Mouse (Mus musculus): ENCODE data around the gene Khdrbs1. TPM values are rescaled to one million over a fixed set of nuclear protein-coding genes. Genes with fewer than 3 reads are reported as not detected.
A peak's percentile ranks its signal among the peaks of the same experiment; 100 is the strongest.
"Not testable (repeated sequence)": the region's sequence is repeated elsewhere in the genome, so short reads cannot be mapped to it uniquely, and the experiment has no call there.

The Khdrbs1 gene
- total RNA-seq, 2 experiments from 2014 or later: 99.6 to 112 TPM

DNA sequence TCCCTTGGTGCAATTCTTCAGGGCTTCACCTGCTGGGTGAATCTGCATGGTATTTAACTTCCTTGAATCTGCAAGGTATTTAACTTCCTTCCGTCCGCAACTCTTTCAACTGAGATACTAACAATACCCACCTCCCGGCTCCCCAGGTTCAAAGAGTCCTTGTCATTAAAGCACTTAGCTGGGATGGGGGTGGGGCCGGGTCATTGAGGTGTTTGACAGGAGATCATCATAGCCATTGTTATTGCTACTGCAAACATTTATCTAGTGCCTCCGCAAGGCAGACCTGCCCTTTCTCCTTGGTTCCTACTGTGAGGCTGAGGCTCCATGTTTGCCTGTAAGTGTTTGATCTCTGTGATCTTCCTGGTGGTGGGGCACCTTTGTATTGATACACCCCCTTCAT, 8.3 kb upstream of the Khdrbs1 start:
- no peak for ATAC-seq (replicated peaks; ENCODE audit: low FRiP score, low TSS enrichment, poor library complexity, severe bottlenecking)

DNA sequence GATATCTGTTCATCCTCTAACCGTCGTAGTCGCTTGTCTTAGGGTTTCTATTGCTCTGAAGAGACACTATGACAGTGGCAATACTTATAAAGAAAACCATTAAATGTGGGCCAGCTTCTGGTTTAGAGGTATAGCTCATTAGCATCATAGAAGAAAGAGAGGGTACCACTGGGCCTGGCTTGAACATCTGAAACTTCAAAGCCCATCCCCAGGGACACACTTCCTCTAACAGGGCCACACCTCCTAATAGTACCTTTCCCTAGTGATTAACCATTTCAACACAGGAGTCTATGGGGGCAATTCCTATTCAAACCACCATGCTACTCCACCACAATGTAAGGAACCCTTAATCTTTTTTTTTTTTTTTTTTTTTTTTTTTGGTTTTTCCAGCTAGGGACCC, 4.5 kb upstream of the Khdrbs1 start:
- no peak for ATAC-seq (replicated peaks; ENCODE audit: low FRiP score, low TSS enrichment, poor library complexity, severe bottlenecking)

GRCm38 (mm10) chr4:129746106-129746505, 4.0 kb upstream of the Khdrbs1 start:
- no peak for ATAC-seq (replicated peaks; ENCODE audit: low FRiP score, low TSS enrichment, poor library complexity, severe bottlenecking)

DNA sequence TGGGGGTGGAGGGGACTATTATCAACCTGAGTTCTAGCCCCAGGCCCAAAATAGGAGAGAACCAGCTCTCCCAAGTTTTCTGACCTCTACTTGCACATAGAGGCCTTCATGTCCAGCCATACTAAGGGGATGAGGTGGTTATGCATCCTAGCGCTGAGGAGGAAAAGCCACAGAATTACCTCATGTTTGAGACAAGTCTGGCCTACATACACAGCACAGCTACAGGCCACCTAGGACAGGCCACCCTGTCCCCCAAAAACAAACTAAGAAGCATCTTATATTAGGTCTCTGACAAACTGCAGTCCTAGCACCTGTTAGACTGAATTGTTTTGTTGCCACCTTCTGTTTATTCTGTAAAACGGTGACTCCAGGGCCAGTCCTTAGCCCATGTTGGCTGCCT, 1.4 kb upstream of the Khdrbs1 start:
- no peak for ATAC-seq (replicated peaks; ENCODE audit: low FRiP score, low TSS enrichment, poor library complexity, severe bottlenecking)

- no peak for ATAC-seq (replicated peaks; ENCODE audit: low FRiP score, low TSS enrichment, poor library complexity, severe bottlenecking)
Measured at GRCm38 (mm10) chr4:129743010-129743390, 897 bp upstream of the Khdrbs1 start.

DNA sequence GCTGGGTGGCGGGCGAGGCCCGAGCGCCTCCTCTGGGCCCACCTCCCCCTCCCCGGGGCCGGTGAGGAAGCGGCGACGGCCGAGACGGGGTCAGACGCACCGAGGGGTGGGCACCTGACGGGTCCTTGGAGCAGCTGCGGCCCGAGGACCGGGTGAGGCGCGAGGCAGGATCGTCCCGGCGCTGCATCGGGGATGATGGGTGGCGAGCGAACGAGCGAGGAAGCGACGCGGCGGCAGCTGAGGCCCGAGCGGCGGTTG, 200 bp downstream of the Khdrbs1 start:
- no peak; the same call in 1 of the 2 replicates for ATAC-seq (replicated peaks; ENCODE audit: low FRiP score, low TSS enrichment, poor library complexity, severe bottlenecking)

- peak; percentile 51 for ATAC-seq (replicated peaks; ENCODE audit: low FRiP score, low TSS enrichment, poor library complexity, severe bottlenecking)
Measured at GRCm38 (mm10) chr4:129741251-129741973, 691 bp downstream of the Khdrbs1 start.

- ATAC-seq (replicated peaks; ENCODE audit: low FRiP score, low TSS enrichment, poor library complexity, severe bottlenecking): no peak
Measured at GRCm38 (mm10) chr4:129739111-129739645, 2.9 kb downstream of the Khdrbs1 start.

DNA sequence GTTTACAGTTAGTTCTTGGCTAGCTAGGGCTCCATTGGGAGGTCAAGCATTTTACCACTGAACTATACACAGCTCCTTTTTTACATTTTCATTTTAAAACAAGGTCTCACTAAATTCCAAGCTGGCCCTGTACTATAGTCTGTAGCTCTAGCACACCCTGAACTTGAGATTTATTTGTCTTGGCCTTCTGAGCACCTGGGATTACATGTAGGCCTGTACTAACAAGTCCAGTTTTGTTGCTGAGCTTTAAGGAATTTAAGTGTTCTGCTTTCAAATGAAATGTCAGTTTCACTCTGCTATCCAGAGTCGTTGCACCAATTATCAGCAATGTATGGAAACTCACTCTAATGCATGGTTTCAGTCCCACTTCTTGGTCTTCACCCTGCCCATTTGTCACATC, 5.9 kb downstream of the Khdrbs1 start:
- ATAC-seq (replicated peaks; ENCODE audit: low FRiP score, low TSS enrichment, poor library complexity, severe bottlenecking): no peak

DNA sequence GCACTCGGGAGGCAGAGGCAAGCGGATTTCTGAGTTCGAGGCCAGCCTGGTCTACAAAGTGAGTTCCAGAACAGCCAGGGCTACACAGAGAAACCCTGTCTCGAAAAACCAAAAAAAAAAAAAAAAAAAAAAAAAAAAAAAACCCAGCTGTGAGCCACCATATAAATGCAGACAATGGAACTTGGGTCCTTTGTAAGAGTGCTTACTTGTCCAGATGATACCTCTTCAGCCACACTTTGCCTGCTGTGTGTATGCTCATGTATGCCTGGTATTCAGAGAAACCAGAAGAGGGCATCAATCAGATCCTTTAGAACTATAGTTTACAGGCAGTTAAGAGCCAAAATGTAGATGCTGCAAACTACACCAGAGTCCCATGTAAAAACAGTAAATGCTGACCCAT, 6.6 kb downstream of the Khdrbs1 start:
- not testable (repeated sequence) for ATAC-seq (replicated peaks; ENCODE audit: low FRiP score, low TSS enrichment, poor library complexity, severe bottlenecking)

DNA sequence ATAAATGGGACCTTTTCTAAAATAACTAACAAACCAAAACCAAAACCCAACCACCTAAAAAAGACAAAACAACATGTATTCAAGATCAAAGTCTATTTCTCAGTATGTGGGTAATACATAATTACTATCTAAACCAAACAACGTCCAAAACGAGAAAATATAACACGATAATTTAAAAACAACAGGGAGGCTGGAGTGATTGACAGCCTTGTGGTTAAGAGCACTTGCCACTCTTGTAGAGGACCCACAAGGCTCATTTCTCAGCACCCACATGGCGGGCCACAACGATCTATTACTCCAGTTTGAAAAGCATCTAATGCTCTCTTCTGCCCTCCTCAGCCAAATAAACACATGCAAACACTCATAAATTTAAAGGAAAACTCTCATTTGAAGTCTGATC, 10.7 kb downstream of the Khdrbs1 start:
- ATAC-seq (replicated peaks; ENCODE audit: low FRiP score, low TSS enrichment, poor library complexity, severe bottlenecking): no peak

DNA sequence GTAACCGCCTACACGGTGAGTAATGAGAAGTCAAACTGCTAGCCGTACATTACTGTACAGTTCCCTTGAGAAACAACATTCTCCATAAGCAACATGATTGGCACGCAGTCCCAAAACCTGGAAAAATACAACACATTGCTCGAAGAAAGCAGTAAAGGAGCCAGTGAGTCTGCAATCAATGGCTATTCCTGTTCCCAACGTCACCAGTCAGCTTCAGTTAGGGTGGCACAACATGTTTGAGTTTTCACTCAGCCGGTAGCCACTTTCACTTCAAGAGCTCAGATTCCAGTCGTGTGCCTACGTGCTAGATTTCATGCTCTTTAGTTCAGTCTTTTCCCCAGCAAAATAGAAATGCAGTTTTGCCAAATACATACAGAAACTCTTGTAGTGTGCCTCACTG, 25.8 kb downstream of the Khdrbs1 start:
- no peak for ATAC-seq (replicated peaks; ENCODE audit: low FRiP score, low TSS enrichment, poor library complexity, severe bottlenecking)

DNA sequence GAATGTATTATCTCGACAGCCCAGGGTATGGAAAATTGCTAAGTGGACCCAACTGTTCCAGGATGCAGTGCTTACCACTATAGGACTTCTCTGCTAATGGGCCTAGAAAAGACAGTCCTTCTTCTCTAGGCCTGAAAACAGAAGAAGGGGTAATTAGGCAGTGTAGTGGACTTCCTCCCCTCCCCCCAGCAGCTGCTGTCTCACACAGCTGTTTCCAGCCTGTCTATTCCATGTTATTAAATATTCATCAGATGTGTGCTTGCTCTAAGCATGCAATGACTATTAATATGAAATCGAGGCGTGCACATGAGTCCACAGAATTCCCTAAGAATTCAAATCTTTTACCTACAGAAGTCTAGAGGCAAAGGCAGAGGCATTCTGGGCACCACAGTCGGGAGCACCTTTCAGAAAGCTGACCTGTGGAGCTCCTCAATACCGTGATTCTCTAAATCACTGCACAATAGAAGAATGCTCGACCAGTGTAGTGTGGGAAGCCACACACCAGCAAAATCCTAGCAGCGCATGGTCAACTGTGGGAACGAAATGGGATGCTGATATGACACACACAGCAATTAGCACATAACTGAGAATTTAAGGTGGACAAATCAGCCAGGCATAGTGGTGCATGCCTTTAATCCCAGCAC, 32.5 kb downstream of the Khdrbs1 start:
- no peak for ATAC-seq (replicated peaks; ENCODE audit: low FRiP score, low TSS enrichment, poor library complexity, severe bottlenecking)

DNA sequence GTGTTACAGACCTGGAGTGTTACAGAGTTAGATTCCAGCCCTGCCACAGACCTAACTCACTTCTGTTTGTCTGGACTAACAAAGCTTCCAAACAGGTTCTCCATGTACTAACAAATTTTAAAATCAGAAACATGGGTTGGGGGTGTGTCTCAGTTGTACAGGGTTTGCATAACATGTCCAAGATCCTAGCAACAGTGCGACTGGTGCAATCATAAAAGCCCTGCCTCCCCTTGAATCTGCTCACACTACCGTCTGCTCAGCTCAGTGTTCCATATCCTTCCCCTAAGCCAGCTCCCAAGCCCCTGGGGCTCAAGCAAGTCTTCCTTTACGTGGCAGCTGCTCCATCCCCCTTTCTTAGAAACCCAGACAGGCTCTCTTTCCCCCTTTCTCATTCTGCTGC, 35.4 kb downstream of the Khdrbs1 start:
- no peak for ATAC-seq (replicated peaks; ENCODE audit: low FRiP score, low TSS enrichment, poor library complexity, severe bottlenecking)

DNA sequence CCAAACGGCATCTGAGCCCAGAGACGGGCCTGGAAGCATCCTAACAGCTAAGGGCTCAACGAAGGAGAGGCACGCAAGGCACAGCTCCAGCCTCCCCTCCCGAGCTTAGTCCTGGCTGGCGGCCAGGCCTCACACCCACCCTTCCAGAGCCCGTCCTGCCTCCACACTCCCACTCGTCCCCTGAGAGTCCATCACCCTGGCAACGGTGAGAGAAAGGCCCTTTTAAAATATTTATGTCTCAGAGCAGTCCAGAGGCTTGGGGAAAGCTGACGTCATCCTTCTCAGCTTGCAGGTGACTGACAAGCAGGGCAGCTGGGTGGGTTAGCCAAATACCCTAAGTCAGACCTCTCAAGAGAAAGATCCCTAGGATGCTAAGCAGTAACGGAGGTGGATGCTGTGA, 39.6 kb downstream of the Khdrbs1 start:
- no peak for ATAC-seq (replicated peaks; ENCODE audit: low FRiP score, low TSS enrichment, poor library complexity, severe bottlenecking)

GRCm38 (mm10) chr4:129701503-129702377, 40.4 kb downstream of the Khdrbs1 start:
- ATAC-seq (replicated peaks; ENCODE audit: low FRiP score, low TSS enrichment, poor library complexity, severe bottlenecking): peak; percentile 73

DNA sequence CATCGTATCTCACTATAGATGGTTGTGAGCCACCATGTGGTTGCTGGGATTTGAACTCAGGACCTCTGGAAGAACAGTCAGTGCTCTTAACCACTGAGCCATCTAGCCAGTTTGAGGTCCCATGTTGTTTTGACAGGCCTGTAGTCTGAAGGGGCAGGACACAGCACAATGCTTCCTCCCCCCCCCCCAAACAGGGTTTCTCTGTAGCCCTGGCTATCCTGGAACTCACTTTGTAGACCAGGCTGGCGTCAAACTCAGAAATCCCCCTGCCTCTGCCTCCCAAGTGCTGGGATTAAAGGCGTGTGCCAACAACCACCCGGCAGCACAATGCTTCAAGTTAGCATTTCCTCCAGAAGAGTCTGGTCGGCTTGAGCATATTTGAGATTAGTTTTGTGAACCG, 41.4 kb downstream of the Khdrbs1 start:
- not testable (repeated sequence) for ATAC-seq (replicated peaks; ENCODE audit: low FRiP score, low TSS enrichment, poor library complexity, severe bottlenecking)

- ATAC-seq (replicated peaks; ENCODE audit: low FRiP score, low TSS enrichment, poor library complexity, severe bottlenecking): no peak
Measured at GRCm38 (mm10) chr4:129700216-129700615, 41.9 kb downstream of the Khdrbs1 start.

- ATAC-seq (replicated peaks; ENCODE audit: low FRiP score, low TSS enrichment, poor library complexity, severe bottlenecking): no peak
Measured at GRCm38 (mm10) chr4:129697191-129697590, 44.9 kb downstream of the Khdrbs1 start.
